Mouse (Mus musculus): ENCODE results near the gene Ccdc51. TPM values are rescaled to one million over a fixed set of nuclear protein-coding genes. Genes with fewer than 3 reads are reported as not detected.
A peak's percentile ranks its signal among the peaks of the same experiment; 100 is the strongest.

Gene Ccdc51
- polyA plus RNA-seq, 1 experiment from 2014 or later: 21.9 TPM

DNA sequence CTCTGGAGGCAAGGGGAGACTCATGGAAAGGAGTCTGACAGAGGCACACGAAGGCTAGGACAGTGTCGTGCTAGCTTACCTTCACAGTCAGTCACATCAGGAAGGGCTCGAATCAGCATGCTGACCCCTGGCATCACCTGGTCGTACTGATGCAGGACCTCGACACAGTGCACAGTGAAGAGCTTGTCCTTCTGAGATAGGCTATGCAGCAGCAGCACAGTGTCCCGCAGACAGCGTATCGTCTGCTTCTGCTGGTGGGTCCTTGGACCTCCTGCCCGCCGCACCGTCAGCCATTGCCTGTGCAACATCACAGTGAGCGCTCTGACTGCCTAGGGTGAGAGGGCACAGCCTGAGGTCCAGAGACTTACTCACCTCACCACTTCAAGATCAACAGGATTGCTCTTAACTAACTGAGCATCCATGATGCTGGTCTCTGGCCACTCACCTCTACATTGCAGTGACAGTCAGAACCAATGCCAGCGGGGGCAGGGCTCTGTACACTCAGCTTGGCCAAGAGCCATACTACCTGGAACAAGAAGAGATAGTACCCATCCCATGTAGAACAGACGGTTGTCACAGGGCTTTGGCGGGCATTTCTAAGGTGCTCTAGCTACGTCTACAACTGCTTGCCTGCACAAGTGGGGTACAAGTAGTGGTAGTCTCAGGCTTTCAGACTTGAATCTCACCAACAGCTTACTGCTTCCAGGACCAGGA, 22.0 kb upstream of the Ccdc51 start:
- Histone ChIP-seq H3K27ac (ENCODE audit: low read depth, low read length) (no peak overlapping the region), H3K4me2 (no peak overlapping the region), H3K27me3 (replicated peaks; ENCODE audit: control insufficient read depth, insufficient read depth, low read length) (no peaks in the 10 kb centered on the region), H3K4me3 (ENCODE audit: low read depth, low read length) (no peak overlapping the region), H3K4me1 (replicated peaks; ENCODE audit: control insufficient read depth, insufficient read depth, low read length) (peaks cover 12% of the 10 kb centered on the region), H3K36me3 (ENCODE audit: control insufficient read depth, insufficient read depth, low read length) (peaks cover 29% of the 10 kb centered on the region), H3K9ac (ENCODE audit: low read depth, low read length) (no peak overlapping the region), H3K9me3 (ENCODE audit: control insufficient read depth, low read length) (no peaks in the 10 kb centered on the region)
- ATAC-seq (replicated peaks; ENCODE audit: low FRiP score) (no peak), DNase-seq (ENCODE audit: low spot score) (no peak)
- 88% methylated on average over 16 of the region's 16 CpGs for WGBS

DNA sequence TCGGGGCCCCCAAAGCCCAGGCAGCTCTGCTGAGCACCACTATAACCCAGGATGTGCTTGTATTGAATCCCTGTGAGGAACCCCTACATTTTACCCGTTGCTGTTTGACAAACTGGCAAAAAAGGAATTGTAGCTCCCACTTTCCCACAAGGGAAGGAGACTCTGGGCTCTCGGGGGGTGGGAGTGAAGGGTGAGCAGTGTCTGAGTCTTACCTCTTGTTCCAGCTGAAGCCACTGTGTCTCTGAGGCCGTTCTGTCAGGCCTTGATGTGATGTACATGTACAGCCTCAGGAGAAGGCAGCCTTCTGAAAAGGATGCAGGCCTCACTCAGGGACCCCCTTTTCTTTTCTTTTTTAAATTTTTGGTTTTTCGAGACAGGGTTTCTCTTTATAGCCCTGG, 21.4 kb upstream of the Ccdc51 start:
- 88% methylated on average over 5 of the region's 5 CpGs for WGBS
- Histone ChIP-seq H3K4me1 (replicated peaks; ENCODE audit: control insufficient read depth, insufficient read depth, low read length) (peaks cover 9% of the 10 kb centered on the region), H3K9ac (ENCODE audit: low read depth, low read length) (no peak overlapping the region), H3K9me3 (ENCODE audit: control insufficient read depth, low read length) (no peaks in the 10 kb centered on the region), H3K4me2 (no peak overlapping the region), H3K4me3 (ENCODE audit: low read depth, low read length) (no peak overlapping the region), H3K27ac (ENCODE audit: low read depth, low read length) (no peak overlapping the region), H3K36me3 (ENCODE audit: control insufficient read depth, insufficient read depth, low read length) (peaks cover 34% of the 10 kb centered on the region), H3K27me3 (replicated peaks; ENCODE audit: control insufficient read depth, insufficient read depth, low read length) (no peaks in the 10 kb centered on the region)
- no peak for ATAC-seq (replicated peaks; ENCODE audit: low FRiP score)
- DNase-seq (ENCODE audit: low spot score): no peak

DNA sequence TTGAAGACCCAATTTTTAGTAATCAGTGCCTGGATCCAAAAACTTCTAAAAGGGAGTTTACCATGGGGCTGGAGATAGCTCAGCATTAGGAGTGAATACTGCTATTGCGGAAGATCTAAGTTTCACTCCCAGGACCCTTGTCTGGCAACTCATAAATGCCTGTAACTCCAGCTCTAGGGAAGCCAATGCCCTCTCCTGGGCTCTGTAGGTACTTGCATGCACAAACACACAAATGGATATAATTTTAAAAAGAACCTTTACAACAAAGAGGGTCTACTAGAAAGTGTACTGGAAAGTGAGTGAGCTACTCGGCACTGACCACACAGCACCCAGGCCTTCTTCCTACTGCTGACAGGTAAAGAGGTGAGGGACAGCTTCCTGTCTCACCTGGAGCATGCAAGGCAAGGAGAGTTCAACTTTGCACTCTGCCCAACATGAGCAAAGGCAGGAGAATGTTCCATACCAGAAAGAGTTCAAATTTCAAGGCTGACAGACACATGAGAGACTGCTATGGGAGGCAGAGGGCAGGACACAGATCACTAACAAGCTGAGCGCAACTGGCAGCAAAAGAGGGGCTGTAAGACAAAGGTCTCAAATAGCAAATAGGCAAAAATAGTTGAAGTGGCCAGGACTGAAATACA, 14.1 kb upstream of the Ccdc51 start:
- H3K27ac ChIP-seq (ENCODE audit: low read depth, low read length): no peak overlapping the region
- DNase-seq (ENCODE audit: low spot score): no peak

DNA sequence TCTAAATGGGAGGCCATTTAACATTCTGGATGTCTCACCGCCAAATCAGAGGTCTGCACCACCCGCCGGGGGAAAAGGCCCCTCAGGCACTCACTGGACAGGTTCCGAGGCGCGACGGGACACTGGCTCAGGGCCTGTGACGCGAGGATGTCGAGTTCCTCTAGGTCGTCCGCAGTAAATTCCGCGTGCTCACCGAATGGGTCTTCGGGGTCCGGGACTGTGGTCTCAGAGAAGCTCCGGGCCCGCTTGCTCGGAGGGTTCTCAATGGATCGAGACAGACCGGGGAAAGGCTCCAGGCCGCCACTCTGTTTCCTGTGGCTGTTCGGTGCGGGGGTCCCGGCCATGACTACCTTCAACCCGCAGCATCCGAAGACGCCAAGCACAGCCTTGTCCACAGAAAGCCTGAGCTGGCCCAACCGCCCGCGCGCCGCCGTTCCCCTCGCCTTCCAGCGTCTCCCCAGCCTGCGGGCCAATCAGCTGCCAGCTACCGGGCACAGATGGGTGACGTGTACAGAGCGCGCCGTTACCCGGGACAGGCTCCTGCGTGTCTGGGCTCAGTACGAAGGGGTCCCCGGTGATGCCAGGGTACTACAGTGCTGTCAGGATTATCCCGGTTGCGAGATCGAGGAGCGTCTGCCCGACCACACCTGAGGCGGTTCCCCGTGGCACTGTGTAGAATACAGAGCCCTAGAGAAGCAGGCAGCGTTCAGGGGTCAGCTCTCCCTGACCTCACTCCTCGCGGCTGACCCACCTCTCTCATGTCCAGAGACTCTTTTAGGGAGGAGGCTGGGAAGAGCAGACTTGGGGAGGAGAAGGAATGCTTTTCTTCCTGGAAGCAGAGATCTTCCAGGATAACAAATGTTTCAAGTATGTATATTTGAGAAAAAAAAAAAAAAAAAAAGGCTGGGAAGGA, 8.4 kb upstream of the Ccdc51 start, which contains the start of gene Atrip:
Gene Atrip (minus strand): TSS at position 464 of the 913 bp plus-strand sequence.
- peak within 1 kb of the TSS; percentile 84 for H3K9ac ChIP-seq (ENCODE audit: low read depth, low read length)
- H3K9me3 ChIP-seq (ENCODE audit: control insufficient read depth, low read length): no peaks in the 10 kb centered on the region
- H3K4me3 ChIP-seq (ENCODE audit: low read depth, low read length): peak within 1 kb of the TSS; percentile 78
- peaks cover 13% of the 10 kb centered on the region for H3K4me1 ChIP-seq (replicated peaks; ENCODE audit: control insufficient read depth, insufficient read depth, low read length)
- peak; percentile 89 for DNase-seq (ENCODE audit: low spot score)
- WGBS: under 1% methylated on average over 57 of the region's 57 CpGs
- H3K36me3 ChIP-seq (ENCODE audit: control insufficient read depth, insufficient read depth, low read length): peaks cover 17% of the 10 kb centered on the region
- H3K27ac ChIP-seq (ENCODE audit: low read depth, low read length): peak within 1 kb of the TSS; percentile 40
- no peaks in the 10 kb centered on the region for H3K27me3 ChIP-seq (replicated peaks; ENCODE audit: control insufficient read depth, insufficient read depth, low read length)
- H3K4me2 ChIP-seq: peak within 1 kb of the TSS; percentile 97
- ATAC-seq (replicated peaks; ENCODE audit: low FRiP score): peak; percentile 98

More for the DNA sequence above, 14.1 kb upstream of the Ccdc51 start:
- Histone ChIP-seq H3K4me2 (no peak overlapping the region), H3K27me3 (replicated peaks; ENCODE audit: control insufficient read depth, insufficient read depth, low read length) (no peaks in the 10 kb centered on the region), H3K9me3 (ENCODE audit: control insufficient read depth, low read length) (no peaks in the 10 kb centered on the region), H3K4me1 (replicated peaks; ENCODE audit: control insufficient read depth, insufficient read depth, low read length) (peaks cover 9% of the 10 kb centered on the region), H3K4me3 (ENCODE audit: low read depth, low read length) (no peak overlapping the region), H3K9ac (ENCODE audit: low read depth, low read length) (no peak overlapping the region), H3K36me3 (ENCODE audit: control insufficient read depth, insufficient read depth, low read length) (peaks cover 47% of the 10 kb centered on the region)
- ATAC-seq (replicated peaks; ENCODE audit: low FRiP score): no peak
- WGBS: 91% methylated on average over 3 of the region's 3 CpGs

DNA sequence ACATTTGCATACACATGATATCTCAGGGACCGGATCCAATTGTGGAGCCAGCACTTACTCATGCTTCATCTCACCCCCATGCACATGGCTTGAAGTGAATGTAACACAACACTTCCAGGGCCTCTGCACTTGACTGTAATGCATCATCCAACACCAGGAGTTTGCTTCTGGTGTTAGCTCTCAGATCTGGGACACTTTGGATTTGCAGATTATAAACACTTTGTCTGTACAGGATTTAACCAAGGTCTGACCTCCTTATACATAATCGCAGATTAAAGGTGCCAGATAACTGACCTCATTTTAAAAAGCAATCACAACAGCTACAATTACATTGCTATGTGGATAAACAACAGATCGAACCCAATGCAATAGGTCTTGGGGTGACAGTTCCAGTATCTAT, 1.8 kb upstream of the Ccdc51 start:
- no peak overlapping the region for H3K9ac ChIP-seq (ENCODE audit: low read depth, low read length)
- H3K27me3 ChIP-seq (replicated peaks; ENCODE audit: control insufficient read depth, insufficient read depth, low read length): no peaks in the 10 kb centered on the region
- H3K4me1 ChIP-seq (replicated peaks; ENCODE audit: control insufficient read depth, insufficient read depth, low read length): peaks cover 17% of the 10 kb centered on the region
- no peaks in the 10 kb centered on the region for H3K9me3 ChIP-seq (ENCODE audit: control insufficient read depth, low read length)
- H3K4me3 ChIP-seq (ENCODE audit: low read depth, low read length): peak overlapping the region; percentile 84; the same call in 1 of the 2 replicates
- peaks cover 9% of the 10 kb centered on the region; the same call in 1 of the 2 replicates for H3K36me3 ChIP-seq (ENCODE audit: control insufficient read depth, insufficient read depth, low read length)
- no peak overlapping the region for H3K27ac ChIP-seq (ENCODE audit: low read depth, low read length)
- DNase-seq (ENCODE audit: low spot score): no peak
- ATAC-seq (replicated peaks; ENCODE audit: low FRiP score): no peak
- WGBS: 91% methylated on average over 3 of the region's 3 CpGs
- H3K4me2 ChIP-seq: peak overlapping the region; percentile 65

DNA sequence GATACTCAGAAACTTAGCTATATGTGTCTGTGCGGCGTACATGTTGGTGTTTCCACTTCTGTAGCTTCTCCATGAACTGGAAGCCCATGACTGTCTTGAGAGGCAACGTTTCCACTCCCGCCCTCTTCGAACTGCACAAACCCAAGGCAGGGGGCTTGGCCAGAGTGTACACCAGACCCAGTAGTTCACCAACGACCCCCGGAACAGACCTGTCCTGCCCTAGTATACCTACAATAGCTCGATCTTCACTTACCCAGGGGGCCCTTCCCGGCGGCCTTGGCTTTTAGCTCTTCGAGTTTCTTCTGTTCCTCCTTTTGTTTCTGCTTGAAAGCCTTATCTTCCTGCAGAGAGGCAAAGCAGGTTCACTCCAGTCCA, 557 bp upstream of the Ccdc51 start:
- Histone ChIP-seq H3K4me3 (ENCODE audit: low read depth, low read length) (peak overlapping the region; percentile 84), H3K9ac (ENCODE audit: low read depth, low read length) (peak overlapping the region; percentile 81), H3K4me2 (peak overlapping the region; percentile 65), H3K9me3 (ENCODE audit: control insufficient read depth, low read length) (no peaks in the 10 kb centered on the region), H3K27me3 (replicated peaks; ENCODE audit: control insufficient read depth, insufficient read depth, low read length) (no peaks in the 10 kb centered on the region), H3K36me3 (ENCODE audit: control insufficient read depth, insufficient read depth, low read length) (peaks cover 9% of the 10 kb centered on the region; the same call in 1 of the 2 replicates), H3K4me1 (replicated peaks; ENCODE audit: control insufficient read depth, insufficient read depth, low read length) (peaks cover 17% of the 10 kb centered on the region), H3K27ac (ENCODE audit: low read depth, low read length) (peak overlapping the region; percentile 60)
- DNase-seq (ENCODE audit: low spot score): no peak
- ATAC-seq (replicated peaks; ENCODE audit: low FRiP score): peak; percentile 10
- 4% methylated on average over 11 of the region's 11 CpGs for WGBS

DNA sequence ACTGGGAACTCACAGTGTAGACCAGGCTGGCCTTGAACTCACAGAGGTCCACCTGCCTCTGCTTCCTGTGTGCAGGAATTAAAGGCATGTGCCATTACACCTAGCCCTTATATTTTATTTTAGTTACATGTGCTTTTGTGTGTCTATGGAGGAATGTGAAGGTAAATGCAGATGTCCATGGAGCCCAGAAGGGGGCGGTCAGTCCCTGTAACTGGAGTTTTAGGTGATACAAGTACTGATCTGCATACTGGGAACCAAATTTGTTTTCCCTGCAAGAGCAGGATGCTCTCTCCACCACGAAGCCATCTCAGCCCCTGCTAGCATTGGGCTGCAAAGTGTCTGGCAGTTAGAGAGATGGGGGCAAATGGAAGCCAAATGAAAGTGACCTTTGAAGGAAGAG, 2.6 kb downstream of the Ccdc51 start:
- no peak overlapping the region for H3K9ac ChIP-seq (ENCODE audit: low read depth, low read length)
- H3K27ac ChIP-seq (ENCODE audit: low read depth, low read length): no peak overlapping the region
- no peak overlapping the region for H3K4me3 ChIP-seq (ENCODE audit: low read depth, low read length)
- H3K27me3 ChIP-seq (replicated peaks; ENCODE audit: control insufficient read depth, insufficient read depth, low read length): no peaks in the 10 kb centered on the region
- no peaks in the 10 kb centered on the region for H3K9me3 ChIP-seq (ENCODE audit: control insufficient read depth, low read length)
- no peak overlapping the region for H3K4me2 ChIP-seq
- WGBS: 25% methylated on average over 2 of the region's 2 CpGs
- H3K4me1 ChIP-seq (replicated peaks; ENCODE audit: control insufficient read depth, insufficient read depth, low read length): peaks cover 17% of the 10 kb centered on the region
- ATAC-seq (replicated peaks; ENCODE audit: low FRiP score) (no peak), DNase-seq (ENCODE audit: low spot score) (no peak)
- H3K36me3 ChIP-seq (ENCODE audit: control insufficient read depth, insufficient read depth, low read length): peaks cover 7% of the 10 kb centered on the region; the same call in 1 of the 2 replicates

DNA sequence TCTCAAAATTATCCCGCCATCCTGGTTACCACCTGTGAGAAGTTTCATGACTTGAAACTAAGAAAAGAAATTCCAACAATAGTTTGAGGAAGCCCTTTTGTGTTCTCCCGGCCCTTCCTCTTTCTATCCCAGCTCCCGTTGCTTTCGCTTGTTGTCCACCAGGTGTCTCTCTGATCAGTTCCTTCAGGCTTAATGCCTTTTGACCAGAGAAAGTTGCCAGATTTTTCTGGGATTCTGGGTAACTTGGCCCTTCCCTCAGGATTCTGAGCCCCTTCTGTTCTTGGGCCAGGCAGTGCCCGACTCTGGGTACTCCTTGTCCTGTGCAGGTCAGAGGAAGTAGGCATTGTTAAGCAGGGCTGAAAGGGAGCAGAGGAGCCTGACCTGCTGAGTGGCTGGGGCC, 5.7 kb downstream of the Ccdc51 start:
- no peaks in the 10 kb centered on the region for H3K9me3 ChIP-seq (ENCODE audit: control insufficient read depth, low read length)
- no peak overlapping the region for H3K4me3 ChIP-seq (ENCODE audit: low read depth, low read length)
- no peak for ATAC-seq (replicated peaks; ENCODE audit: low FRiP score)
- peaks cover 5% of the 10 kb centered on the region; the same call in 1 of the 2 replicates for H3K36me3 ChIP-seq (ENCODE audit: control insufficient read depth, insufficient read depth, low read length)
- H3K4me2 ChIP-seq: no peak overlapping the region
- no peak overlapping the region for H3K9ac ChIP-seq (ENCODE audit: low read depth, low read length)
- H3K27ac ChIP-seq (ENCODE audit: low read depth, low read length): no peak overlapping the region
- no peaks in the 10 kb centered on the region for H3K27me3 ChIP-seq (replicated peaks; ENCODE audit: control insufficient read depth, insufficient read depth, low read length)
- no peak for DNase-seq (ENCODE audit: low spot score)
- H3K4me1 ChIP-seq (replicated peaks; ENCODE audit: control insufficient read depth, insufficient read depth, low read length): peaks cover 6% of the 10 kb centered on the region
- 32% methylated on average over 5 of the region's 5 CpGs for WGBS
